In genomic region chr3:127630190-127630589, GRCm38 (mm10) we compare ENCODE assay signal across 17 mouse cellular contexts. TPM values are rescaled to one million over a fixed set of nuclear protein-coding genes. Genes with fewer than 3 reads are reported as not detected.
"Had no signal": no experiment of that assay in that cellular context is flagged by ENCODE, and none has a peak within 500 bp of the region (broad histone marks: within the 10 kb centered on the region; RNA-seq: fewer than 3 reads in every experiment).

No protein-coding gene starts in this region.

- H3K9ac ChIP-seq: kidney, embryonic 15.5 days; limb, embryonic 15.5 days; liver, embryonic 12.5 days; lung, embryonic 14.5 days; midbrain, embryonic 12.5 days had no signal

- H3K9me3 ChIP-seq: kidney, embryonic 15.5 days; limb, embryonic 15.5 days; liver, embryonic 12.5 days; megakaryocyte, embryonic 14.5 days; midbrain, embryonic 12.5 days had no signal

- H3K27ac ChIP-seq: kidney, embryonic 15.5 days; limb, embryonic 15.5 days; liver, embryonic 12.5 days; midbrain, embryonic 12.5 days had no signal

- DNase-seq: kidney, adult 11 months; kidney, postnatal 14 days; left cerebral cortex, postnatal 4 days; lung, embryonic 14.5 days; lung, postnatal 10 days; lung, postnatal 4 days; right cerebral cortex, postnatal 14 days; thymus, postnatal 36 days had no signal

- H3K4me2 ChIP-seq: kidney, embryonic 15.5 days; limb, embryonic 15.5 days; liver, embryonic 12.5 days; lung, embryonic 14.5 days had no signal

- H3K4me3 ChIP-seq: kidney, embryonic 15.5 days; limb, embryonic 15.5 days; liver, embryonic 12.5 days; megakaryocyte, embryonic 14.5 days; midbrain, embryonic 12.5 days had no signal

- H3K36me3 ChIP-seq: kidney, embryonic 15.5 days; limb, embryonic 15.5 days; liver, embryonic 12.5 days; midbrain, embryonic 12.5 days had no signal

- ATAC-seq: liver, embryonic 12.5 days had no signal

RNA-seq across cellular contexts. Expression of gene Neurog2, which starts 2.7 kb away (rescaled TPM):
- polyA plus RNA-seq: kidney, embryonic 15.5 days; large intestine, adult 2 months; limb, embryonic 15.5 days; liver, embryonic 12.5 days; liver, embryonic 16.5 days; lung, embryonic 14.5 days; spleen, adult 2 months; thymus, postnatal 0 days had no signal
